Mouse (Mus musculus) megakaryocyte, embryonic 14.5 days (primary cell): ENCODE results near the gene Wdr72.

Experiments
- FLI1 ChIP-seq: IDR thresholded peaks from 2 replicates; pipeline ENCODE4 v1.6.1; 2012; ENCODE audit warnings: low read length, inconsistent platforms, mixed read lengths
- GATA1 ChIP-seq: IDR thresholded peaks from 3 replicates; pipeline ENCODE4 v1.6.1; 2012; ENCODE audit warnings: mixed read lengths, low read length, inconsistent platforms, borderline replicate concordance

DNA sequence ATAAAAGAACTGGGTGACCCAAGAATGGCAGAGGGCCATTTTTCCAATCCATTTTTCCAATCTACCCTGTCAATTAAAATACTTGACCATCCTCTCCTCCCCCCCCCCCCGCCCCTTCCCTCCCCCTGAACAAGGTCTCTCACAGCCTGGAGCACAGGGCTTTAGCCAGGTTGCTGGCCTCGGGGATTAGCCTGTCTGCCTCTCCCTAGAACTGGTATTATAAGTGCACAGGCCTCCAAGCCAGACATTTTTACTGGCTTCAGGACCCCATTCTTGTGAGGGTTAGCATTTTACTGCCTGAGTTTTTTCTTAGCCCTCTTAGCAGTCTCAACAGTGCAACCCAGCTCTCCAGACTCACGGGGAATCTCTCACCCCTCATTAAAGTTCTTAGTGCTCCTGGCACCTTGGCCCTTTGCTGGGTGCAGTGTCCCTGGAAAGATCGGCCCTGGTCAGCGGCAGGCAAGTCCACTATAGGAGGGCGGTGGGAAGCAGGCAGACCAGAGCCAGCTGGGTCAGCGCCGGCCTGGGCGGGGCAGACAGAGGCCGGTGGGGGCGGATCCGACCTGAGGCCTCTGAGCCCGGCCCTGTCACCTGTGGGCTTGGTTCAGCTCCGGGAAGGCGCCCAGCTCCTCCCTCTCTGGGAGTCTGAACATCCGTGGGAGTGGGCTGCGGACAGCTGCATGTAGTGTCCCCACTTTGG is at the start of gene Wdr72:
- TF ChIP-seq GATA1 (no peak), FLI1 (no peak)
